Mouse (Mus musculus): Measurements from ENCODE around the gene Mtfr1l.
"Not testable (repeated sequence)": the region's sequence is repeated elsewhere in the genome, so short reads cannot be mapped to it uniquely, and the experiment has no call there.

DNA sequence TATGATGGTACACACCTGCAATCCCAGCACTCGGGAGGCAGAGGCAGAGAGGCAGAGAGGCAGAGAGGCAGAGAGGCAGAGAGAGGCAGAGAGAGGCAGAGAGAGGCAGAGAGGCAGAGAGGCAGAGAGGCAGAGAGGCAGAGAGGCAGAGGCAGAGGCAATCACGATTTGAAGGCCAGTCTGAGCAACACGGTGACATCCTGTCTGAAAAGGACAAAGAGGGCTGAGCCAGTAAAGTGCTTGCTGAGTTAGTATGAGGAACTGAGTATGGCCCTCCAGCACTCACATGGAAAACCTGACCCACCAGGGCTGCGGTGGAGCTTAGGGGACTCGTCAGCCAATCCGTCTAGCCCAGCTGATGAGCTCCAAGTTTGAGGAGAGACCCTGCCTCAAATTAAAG, 36.2 kb downstream of the Mtfr1l start:
- not testable (repeated sequence) for TF ChIP-seq CTCF (IDR thresholded peaks at IDR 0.05 in 2 of 3, conservative IDR thresholded peaks at IDR 0.05 in 1 of 3; ENCODE audit: control insufficient read depth in 1 of 3, insufficient read depth in 1 of 3, low read depth in 2 of 3, low read length in 3 of 3, poor library complexity in 1 of 3, severe bottlenecking in 1 of 3); POLR2A (IDR thresholded peaks at IDR 0.05; ENCODE audit: control insufficient read depth in 1 of 2, insufficient read depth in 1 of 2, low read depth in 1 of 2, low read length in 2 of 2, poor library complexity in 1 of 2); TBP (IDR thresholded peaks at IDR 0.05; ENCODE audit: low read depth, low read length); EP300 (IDR thresholded peaks at IDR 0.05; ENCODE audit: low read depth in 1 of 2, low read length in 2 of 2); TAL1 (IDR thresholded peaks at IDR 0.05; ENCODE audit: low read length); MAZ (IDR thresholded peaks at IDR 0.05; ENCODE audit: low read depth, low read length); RCOR1 (IDR thresholded peaks at IDR 0.05; ENCODE audit: low read depth, low read length); ZNF384 (IDR thresholded peaks at IDR 0.05; ENCODE audit: low read depth, low read length); BHLHE40 (IDR thresholded peaks at IDR 0.05; ENCODE audit: borderline replicate concordance, low read depth, low read length); MXI1 (IDR thresholded peaks at IDR 0.05; ENCODE audit: low read depth, low read length); USF1 (IDR thresholded peaks at IDR 0.05; ENCODE audit: low read depth, low read length); POLR2AphosphoS2 (IDR thresholded peaks at IDR 0.05; ENCODE audit: low read length)

All from MEL (cell line).